Mouse (Mus musculus): ENCODE measurements around the gene 1300017J02Rik. TPM values are rescaled to one million over a fixed set of nuclear protein-coding genes. Genes with fewer than 3 reads are reported as not detected.

Gene 1300017J02Rik
- polyA plus RNA-seq, 1 experiment = 0.26 TPM

GRCm38 (mm10) chr9:103239471-103239870 lies 65.4 kb downstream of the 1300017J02Rik start:
- no peak for TF ChIP-seq POLR2A (IDR thresholded peaks at IDR 0.05; ENCODE audit: borderline replicate concordance, extremely low read depth, low read depth, low read length)
- no peak for TF ChIP-seq CTCF (IDR thresholded peaks at IDR 0.05; ENCODE audit: insufficient read depth, low read length)
- WGBS = 83% methylated on average over 6 of the region's 6 CpGs
- no peak for DNase-seq
- H3K4me3 ChIP-seq (replicated peaks; ENCODE audit: extremely low read depth, low read depth, low read length) = no peak overlapping the region
- H3K4me1 ChIP-seq (ENCODE audit: control insufficient read depth, insufficient read depth, low read length) = no peaks in the 10 kb centered on the region

- WGBS = 46% methylated on average over 7 of the region's 7 CpGs
- no peak for DNase-seq
- TF ChIP-seq CTCF (IDR thresholded peaks at IDR 0.05; ENCODE audit: insufficient read depth, low read length) (no peak), POLR2A (IDR thresholded peaks at IDR 0.05; ENCODE audit: borderline replicate concordance, extremely low read depth, low read depth, low read length) (no peak)
- Histone ChIP-seq H3K4me1 (ENCODE audit: control insufficient read depth, insufficient read depth, low read length) (peaks cover 3% of the 10 kb centered on the region; the same call in 1 of the 2 replicates), H3K4me3 (replicated peaks; ENCODE audit: extremely low read depth, low read depth, low read length) (no peak overlapping the region)
These were observed 70.2 kb downstream of the 1300017J02Rik start for GRCm38 (mm10) chr9:103234565-103235165.

- no peak overlapping the region for H3K4me3 ChIP-seq (replicated peaks; ENCODE audit: extremely low read depth, low read depth, low read length)
- no peak for DNase-seq
- WGBS = 48% methylated on average over 7 of the region's 7 CpGs
- peaks cover 3% of the 10 kb centered on the region; the same call in 1 of the 2 replicates for H3K4me1 ChIP-seq (ENCODE audit: control insufficient read depth, insufficient read depth, low read length)
- TF ChIP-seq CTCF (IDR thresholded peaks at IDR 0.05; ENCODE audit: insufficient read depth, low read length) (no peak), POLR2A (IDR thresholded peaks at IDR 0.05; ENCODE audit: borderline replicate concordance, extremely low read depth, low read depth, low read length) (no peak)
These were observed 70.8 kb downstream of the 1300017J02Rik start for GRCm38 (mm10) chr9:103234059-103234458.

GRCm38 (mm10) chr9:103233006-103233395 lies 71.9 kb downstream of the 1300017J02Rik start:
- TF ChIP-seq POLR2A (IDR thresholded peaks at IDR 0.05; ENCODE audit: borderline replicate concordance, extremely low read depth, low read depth, low read length) = no peak
- no peak for TF ChIP-seq CTCF (IDR thresholded peaks at IDR 0.05; ENCODE audit: insufficient read depth, low read length)
- no peak overlapping the region for H3K4me3 ChIP-seq (replicated peaks; ENCODE audit: extremely low read depth, low read depth, low read length)
- H3K4me1 ChIP-seq (ENCODE audit: control insufficient read depth, insufficient read depth, low read length) = peaks cover 3% of the 10 kb centered on the region; the same call in 1 of the 2 replicates
- DNase-seq = no peak
- 57% methylated on average over 7 of the region's 7 CpGs for WGBS

GRCm38 (mm10) chr9:103232232-103233005 lies 72.5 kb downstream of the 1300017J02Rik start:
- 92% methylated on average over 7 of the region's 7 CpGs for whole genome bisulfite sequencing
- DNase-seq = no peak
- H3K4me1 ChIP-seq (ENCODE audit: control insufficient read depth, insufficient read depth, low read length) = peaks cover 3% of the 10 kb centered on the region; the same call in 1 of the 2 replicates
- TF ChIP-seq POLR2A (IDR thresholded peaks at IDR 0.05; ENCODE audit: borderline replicate concordance, extremely low read depth, low read depth, low read length) = no peak
- TF ChIP-seq CTCF (IDR thresholded peaks at IDR 0.05; ENCODE audit: insufficient read depth, low read length) = no peak
- H3K4me3 ChIP-seq (replicated peaks; ENCODE audit: extremely low read depth, low read depth, low read length) = no peak overlapping the region

- peak; percentile 63 for DNase-seq
- H3K4me3 ChIP-seq (replicated peaks; ENCODE audit: extremely low read depth, low read depth, low read length) = peak within 1 kb of the TSS; percentile 72
- TF ChIP-seq POLR2A (IDR thresholded peaks at IDR 0.05; ENCODE audit: borderline replicate concordance, extremely low read depth, low read depth, low read length) = peak; percentile 79; the same call in 1 of the 2 replicates
- no peak for TF ChIP-seq CTCF (IDR thresholded peaks at IDR 0.05; ENCODE audit: insufficient read depth, low read length)
- WGBS = 20% methylated on average over 29 of the region's 29 CpGs
- peaks cover 3% of the 10 kb centered on the region; the same call in 1 of the 2 replicates for H3K4me1 ChIP-seq (ENCODE audit: control insufficient read depth, insufficient read depth, low read length)
These were observed 74.5 kb downstream of the 1300017J02Rik start, which contains the start of the genes Gm20425 and Trf for GRCm38 (mm10) chr9:103230151-103230951. Gene Gm20425 (minus strand): TSS chr9:103230307. Gene Trf (minus strand): TSS chr9:103230444.

- peak overlapping the region; percentile 72 for H3K4me3 ChIP-seq (replicated peaks; ENCODE audit: extremely low read depth, low read depth, low read length)
- TF ChIP-seq POLR2A (IDR thresholded peaks at IDR 0.05; ENCODE audit: borderline replicate concordance, extremely low read depth, low read depth, low read length) (no peak), CTCF (IDR thresholded peaks at IDR 0.05; ENCODE audit: insufficient read depth, low read length) (no peak)
- no peak for DNase-seq
- 76% methylated on average over 15 of the region's 15 CpGs for WGBS
- H3K4me1 ChIP-seq (ENCODE audit: control insufficient read depth, insufficient read depth, low read length) = peaks cover 3% of the 10 kb centered on the region; the same call in 1 of the 2 replicates
These were observed 75.6 kb downstream of the 1300017J02Rik start for GRCm38 (mm10) chr9:103229037-103229867.

- Histone ChIP-seq H3K4me3 (replicated peaks; ENCODE audit: extremely low read depth, low read depth, low read length) (no peak overlapping the region), H3K4me1 (ENCODE audit: control insufficient read depth, insufficient read depth, low read length) (peaks cover 3% of the 10 kb centered on the region; the same call in 1 of the 2 replicates)
- 82% methylated on average over 13 of the region's 13 CpGs for WGBS
- no peak for DNase-seq
- TF ChIP-seq CTCF (IDR thresholded peaks at IDR 0.05; ENCODE audit: insufficient read depth, low read length) (no peak), POLR2A (IDR thresholded peaks at IDR 0.05; ENCODE audit: borderline replicate concordance, extremely low read depth, low read depth, low read length) (no peak)
These were observed 76.4 kb downstream of the 1300017J02Rik start for GRCm38 (mm10) chr9:103228370-103229003.

Data from lung, adult 2 months (tissue).